Mouse (Mus musculus) brown adipose tissue, adult 24 weeks (tissue): ENCODE results near the gene Limk1. TPM values are rescaled to one million over a fixed set of nuclear protein-coding genes. Genes with fewer than 3 reads are reported as not detected.

Experiments used
- H3K27ac ChIP-seq: fragments of 200-500 bp; replicated peaks from 2 replicates; pipeline ENCODE4 v1.5.1; 2012; ENCODE audit warnings: low read depth, mild to moderate bottlenecking, low read length
- H3K4me1 ChIP-seq: fragments of 200-500 bp; 2 replicates; pipeline ENCODE4 v1.6.1; 2012; ENCODE audit warnings: low read length, mixed read lengths; ENCODE audit not compliant: control insufficient read depth, insufficient read depth, insufficient read length
- H3K4me3 ChIP-seq: fragments of 200-500 bp; 2 replicates; pipeline ENCODE4 v1.5.1; 2012; ENCODE audit warnings: low read depth, mild to moderate bottlenecking, low read length, moderate library complexity; ENCODE audit not compliant: insufficient read depth
- polyA plus RNA-seq: library from polyadenylated mRNA; stranded (reverse); fragments of >200 nt; gene quantifications from 2 replicates; pipeline ENCODE4 v1.2.4, GENCODE M21; 2012; ENCODE audit not compliant: missing spikeins, insufficient read depth, insufficient read length

The Limk1 gene
- 4.1 and 7.5 TPM in 2 replicates for polyA plus RNA-seq

GRCm38 (mm10) chr5:134688086-134688717, at the start of gene Limk1:
Gene Limk1, minus strand, starts transcription at chr5:134688598.
- H3K4me1 ChIP-seq: no peaks in the 10 kb centered on the region
- no peak within 1 kb of the TSS for H3K27ac ChIP-seq
- H3K4me3 ChIP-seq: peak within 1 kb of the TSS; percentile 55

GRCm38 (mm10) chr5:134734920-134735319, 46.5 kb upstream of the Limk1 start:
- Histone ChIP-seq H3K4me1 (no peaks in the 10 kb centered on the region), H3K4me3 (no peak overlapping the region), H3K27ac (no peak overlapping the region)

GRCm38 (mm10) chr5:134734072-134734471, 45.7 kb upstream of the Limk1 start:
- Histone ChIP-seq H3K27ac (no peak overlapping the region), H3K4me3 (no peak overlapping the region), H3K4me1 (no peaks in the 10 kb centered on the region)

- H3K4me1 ChIP-seq: no peaks in the 10 kb centered on the region
- no peak overlapping the region for H3K4me3 ChIP-seq
- H3K27ac ChIP-seq: no peak overlapping the region
Observed at GRCm38 (mm10) chr5:134733241-134733640, 44.8 kb upstream of the Limk1 start.

- H3K27ac ChIP-seq: no peak overlapping the region
- H3K4me1 ChIP-seq: no peaks in the 10 kb centered on the region
- H3K4me3 ChIP-seq: no peak overlapping the region
Observed at GRCm38 (mm10) chr5:134729124-134729523, 40.7 kb upstream of the Limk1 start.

GRCm38 (mm10) chr5:134728535-134728934, 40.1 kb upstream of the Limk1 start:
- H3K4me3 ChIP-seq: no peak overlapping the region
- no peak overlapping the region for H3K27ac ChIP-seq
- H3K4me1 ChIP-seq: no peaks in the 10 kb centered on the region

GRCm38 (mm10) chr5:134727001-134727639, 38.7 kb upstream of the Limk1 start:
- no peaks in the 10 kb centered on the region for H3K4me1 ChIP-seq
- no peak overlapping the region for H3K27ac ChIP-seq
- H3K4me3 ChIP-seq: no peak overlapping the region

- no peak overlapping the region for H3K4me3 ChIP-seq
- no peaks in the 10 kb centered on the region for H3K4me1 ChIP-seq
- H3K27ac ChIP-seq: no peak overlapping the region
Observed at GRCm38 (mm10) chr5:134725299-134725698, 36.9 kb upstream of the Limk1 start.

- Histone ChIP-seq H3K27ac (no peak overlapping the region), H3K4me3 (no peak overlapping the region), H3K4me1 (no peaks in the 10 kb centered on the region)
Observed at GRCm38 (mm10) chr5:134720058-134720457, 31.7 kb upstream of the Limk1 start.

- Histone ChIP-seq H3K4me1 (no peaks in the 10 kb centered on the region), H3K27ac (no peak overlapping the region), H3K4me3 (no peak overlapping the region)
Observed at GRCm38 (mm10) chr5:134711076-134711475, 22.7 kb upstream of the Limk1 start.

- Histone ChIP-seq H3K4me3 (no peak overlapping the region), H3K27ac (no peak overlapping the region), H3K4me1 (no peaks in the 10 kb centered on the region)
Observed at GRCm38 (mm10) chr5:134709275-134709674, 20.9 kb upstream of the Limk1 start.

GRCm38 (mm10) chr5:134704157-134704556, 15.8 kb upstream of the Limk1 start:
- H3K4me3 ChIP-seq: no peak overlapping the region
- no peak overlapping the region for H3K27ac ChIP-seq
- H3K4me1 ChIP-seq: no peaks in the 10 kb centered on the region

- Histone ChIP-seq H3K4me3 (no peak overlapping the region), H3K4me1 (no peaks in the 10 kb centered on the region), H3K27ac (no peak overlapping the region)
Observed at GRCm38 (mm10) chr5:134695539-134695938, 7.1 kb upstream of the Limk1 start.

GRCm38 (mm10) chr5:134695082-134695481, 6.7 kb upstream of the Limk1 start:
- H3K4me1 ChIP-seq: no peaks in the 10 kb centered on the region
- no peak overlapping the region for H3K4me3 ChIP-seq
- H3K27ac ChIP-seq: no peak overlapping the region

GRCm38 (mm10) chr5:134692704-134693103, 4.3 kb upstream of the Limk1 start:
- Histone ChIP-seq H3K4me3 (no peak overlapping the region), H3K27ac (no peak overlapping the region), H3K4me1 (no peaks in the 10 kb centered on the region)

- Histone ChIP-seq H3K4me1 (no peaks in the 10 kb centered on the region), H3K27ac (no peak overlapping the region), H3K4me3 (peak overlapping the region; percentile 43)
Observed at GRCm38 (mm10) chr5:134688718-134689284, 403 bp upstream of the Limk1 start.
